Mouse (Mus musculus): ENCODE measurements around the gene Padi2. TPM values are rescaled to one million over a fixed set of nuclear protein-coding genes. Genes with fewer than 3 reads are reported as not detected.
A peak's percentile ranks its signal among the peaks of the same experiment; 100 is the strongest.

Padi2 gene
- total RNA-seq, 4 experiments from 2014 or later = 91.7 to 147 (median 109) TPM

- DNase-seq (ENCODE audit: low spot score in 2 of 2) = no peak
Measured at GRCm38 (mm10) chr4:140919974-140920836, 14.1 kb downstream of the Padi2 start.

- DNase-seq (ENCODE audit: low spot score in 2 of 2) = peak; percentile 76 to 88
Measured at GRCm38 (mm10) chr4:140922508-140922907, 16.4 kb downstream of the Padi2 start.

GRCm38 (mm10) chr4:140925648-140926047 lies 19.5 kb downstream of the Padi2 start:
- no peak for DNase-seq (ENCODE audit: low spot score in 2 of 2)

GRCm38 (mm10) chr4:140928349-140928748 lies 22.2 kb downstream of the Padi2 start:
- peak; percentile 53 to 62 for DNase-seq (ENCODE audit: low spot score in 2 of 2)

GRCm38 (mm10) chr4:140929745-140930144 lies 23.6 kb downstream of the Padi2 start:
- no peak for DNase-seq (ENCODE audit: low spot score in 2 of 2)

- no peak for DNase-seq (ENCODE audit: low spot score in 2 of 2)
Measured at GRCm38 (mm10) chr4:140930900-140931470, 24.8 kb downstream of the Padi2 start.

- DNase-seq (ENCODE audit: low spot score in 2 of 2) = no peak
Measured at GRCm38 (mm10) chr4:140935643-140936042, 29.5 kb downstream of the Padi2 start.

GRCm38 (mm10) chr4:140944356-140944755 lies 38.2 kb downstream of the Padi2 start:
- DNase-seq (ENCODE audit: low spot score in 2 of 2) = no peak

GRCm38 (mm10) chr4:140944961-140945442 lies 38.9 kb downstream of the Padi2 start:
- DNase-seq (ENCODE audit: low spot score in 2 of 2) = no peak

GRCm38 (mm10) chr4:140945571-140945970 lies 39.4 kb downstream of the Padi2 start:
- no peak for DNase-seq (ENCODE audit: low spot score in 2 of 2)

- DNase-seq (ENCODE audit: low spot score in 2 of 2) = no peak
Measured at GRCm38 (mm10) chr4:140946048-140946447, 39.9 kb downstream of the Padi2 start.

- DNase-seq (ENCODE audit: low spot score in 2 of 2) = no peak
Measured at GRCm38 (mm10) chr4:140946580-140947205, 40.5 kb downstream of the Padi2 start.

- DNase-seq (ENCODE audit: low spot score in 2 of 2) = no peak
Measured at GRCm38 (mm10) chr4:140947487-140948440, 41.6 kb downstream of the Padi2 start.

GRCm38 (mm10) chr4:140948481-140948880 lies 42.3 kb downstream of the Padi2 start:
- no peak for DNase-seq (ENCODE audit: low spot score in 2 of 2)

GRCm38 (mm10) chr4:140949052-140949451 lies 42.9 kb downstream of the Padi2 start:
- DNase-seq (ENCODE audit: low spot score in 2 of 2) = no peak

GRCm38 (mm10) chr4:140949616-140950015 lies 43.5 kb downstream of the Padi2 start:
- no peak for DNase-seq (ENCODE audit: low spot score in 2 of 2)

- DNase-seq (ENCODE audit: low spot score in 2 of 2) = no peak
Measured at GRCm38 (mm10) chr4:140950574-140950973, 44.4 kb downstream of the Padi2 start.

- DNase-seq (ENCODE audit: low spot score in 2 of 2) = no peak
Measured at GRCm38 (mm10) chr4:140951861-140952641, 45.9 kb downstream of the Padi2 start.

GRCm38 (mm10) chr4:140957131-140957702 lies 51.1 kb downstream of the Padi2 start:
- DNase-seq (ENCODE audit: low spot score in 2 of 2) = no peak

- peak; percentile 51 to 56 for DNase-seq (ENCODE audit: low spot score in 2 of 2)
Measured at GRCm38 (mm10) chr4:140957725-140958124, 51.6 kb downstream of the Padi2 start.

All from gastrocnemius, adult 8-10 months (tissue).